Mouse (Mus musculus) hematopoietic stem cell, adult 5-6 weeks (primary cell): Measurements from ENCODE around the gene Troap. TPM values are rescaled to one million over a fixed set of nuclear protein-coding genes. Genes with fewer than 3 reads are reported as not detected.
A peak's percentile ranks its signal among the peaks of the same experiment; 100 is the strongest.

Experiments used
- ATAC-seq, 2 experiments: fragments of 125-278 bp in 1 of 2; replicated peaks in 1 of 2; 2 replicates each; pipeline ENCODE4 v1.8.0; 2016 to 2017; ENCODE audit warnings: inconsistent platforms in 2 of 2, mild to moderate bottlenecking in 2 of 2, moderate number of reproducible peaks in 2 of 2, low read depth in 1 of 2, moderate TSS enrichment in 1 of 2; ENCODE audit not compliant: low FRiP score in 2 of 2, poor library complexity in 2 of 2, severe bottlenecking in 2 of 2, insufficient read depth in 1 of 2, low TSS enrichment in 1 of 2
- total RNA-seq: library from RNA; stranded (forward); fragments of 172-1452, 232-1000 nt; gene quantifications from 2 replicates; pipeline ENCODE4 v1.2.3, GENCODE M21; 2017

The Troap gene
- total RNA-seq = 13.4 and 15.9 TPM in 2 replicates

- peak in 1 of 2 experiments; percentile 6; a peak in 1 of 4 replicates for ATAC-seq
Measured at GRCm38 (mm10) chr15:99074019-99074599, at the start of gene Troap. TSS of gene Troap (plus strand) at chr15:99074575.

GRCm38 (mm10) chr15:99024668-99025314 lies 49.6 kb upstream of the Troap start:
- peak; percentile 47; a peak in 1 of 4 replicates for ATAC-seq

- ATAC-seq = no peak
Measured at GRCm38 (mm10) chr15:99025414-99025813, 49.0 kb upstream of the Troap start.

GRCm38 (mm10) chr15:99026259-99026658 lies 48.1 kb upstream of the Troap start:
- ATAC-seq = no peak

GRCm38 (mm10) chr15:99027116-99027515 lies 47.3 kb upstream of the Troap start:
- no peak for ATAC-seq

GRCm38 (mm10) chr15:99028874-99029458 lies 45.4 kb upstream of the Troap start:
- no peak for ATAC-seq

GRCm38 (mm10) chr15:99029619-99030584 lies 44.5 kb upstream of the Troap start, which contains the start of gene Tuba1c:
TSS of gene Tuba1c (plus strand) at chr15:99029891.
- ATAC-seq = peak; percentile 82 to 83

GRCm38 (mm10) chr15:99030585-99031387 lies 43.6 kb upstream of the Troap start:
- peak in 1 of 2 experiments; percentile 29; a peak in 2 of 4 replicates for ATAC-seq

GRCm38 (mm10) chr15:99031388-99031675 lies 43.0 kb upstream of the Troap start:
- ATAC-seq = no peak

GRCm38 (mm10) chr15:99032041-99032725 lies 42.2 kb upstream of the Troap start:
- no peak for ATAC-seq

GRCm38 (mm10) chr15:99032726-99033250 lies 41.6 kb upstream of the Troap start:
- ATAC-seq = no peak

- ATAC-seq = peak; percentile 4 to 9; a peak in 1 of 4 replicates
Measured at GRCm38 (mm10) chr15:99033498-99034270, 40.7 kb upstream of the Troap start.

GRCm38 (mm10) chr15:99035431-99035830 lies 38.9 kb upstream of the Troap start:
- no peak for ATAC-seq

- ATAC-seq = no peak
Measured at GRCm38 (mm10) chr15:99036249-99036905, 38.0 kb upstream of the Troap start.

- no peak for ATAC-seq
Measured at GRCm38 (mm10) chr15:99038025-99038424, 36.4 kb upstream of the Troap start.
